Mouse (Mus musculus) MEL (cell line): ENCODE results near the gene Ano6. TPM values are rescaled to one million over a fixed set of nuclear protein-coding genes. Genes with fewer than 3 reads are reported as not detected.

Experiments
- DNase-seq: peaks from one replicate; pipeline ENCODE4 v3.0.0; 2011; ENCODE audit warnings: low read depth, low spot score
- H3K27ac ChIP-seq: 2 replicates; pipeline ENCODE4 v1.5.1; 2012; ENCODE audit warnings: low read depth, mild to moderate bottlenecking, control low read depth, low read length, moderate library complexity; ENCODE audit not compliant: control insufficient read depth
- H3K27me3 ChIP-seq, 2 experiments: fragments of 150-350 bp in 1 of 2; sonication (generic) in 1 of 2; 2 replicates each; pipeline ENCODE4 v1.6.1; 2012; ENCODE audit warnings: low read length in 2 of 2, mild to moderate bottlenecking in 2 of 2, improper control_type of control experiment in 1 of 2, moderate library complexity in 1 of 2; ENCODE audit not compliant: insufficient read depth in 2 of 2, control insufficient read depth in 1 of 2
- H3K36me3 ChIP-seq, 2 experiments: 2 replicates each; pipeline ENCODE4 v1.6.1; 2012 to 2014; ENCODE audit warnings: low read length in 2 of 2, improper control_type of control experiment in 1 of 2, inconsistent platforms in 1 of 2, mild to moderate bottlenecking in 1 of 2; ENCODE audit not compliant: insufficient read depth in 2 of 2, control insufficient read depth in 1 of 2
- H3K4me1 ChIP-seq, 2 experiments: fragments of 150-350 bp in 1 of 2; sonication (generic) in 1 of 2; 2 replicates each; pipeline ENCODE4 v1.6.1; 2012; ENCODE audit warnings: low read length in 2 of 2, improper control_type of control experiment in 1 of 2, mild to moderate bottlenecking in 1 of 2; ENCODE audit not compliant: insufficient read depth in 2 of 2, control insufficient read depth in 1 of 2
- H3K4me3 ChIP-seq, 2 experiments: fragments of 150-350 bp in 1 of 2; sonication (generic) in 1 of 2; 2 replicates each; pipeline ENCODE4 v1.5.1; 2012; ENCODE audit warnings: low read depth in 2 of 2, low read length in 2 of 2, mild to moderate bottlenecking in 2 of 2, moderate library complexity in 2 of 2, control low read depth in 1 of 2, improper control_type of control experiment in 1 of 2; ENCODE audit not compliant: control insufficient read depth in 1 of 2, insufficient read depth in 1 of 2
- H3K79me2 ChIP-seq: 2 replicates; pipeline ENCODE4 v1.6.1; 2012; ENCODE audit warnings: mild to moderate bottlenecking, low read length, moderate library complexity; ENCODE audit not compliant: control insufficient read depth, poor library complexity, insufficient read depth
- H3K9ac ChIP-seq: 2 replicates; pipeline ENCODE4 v1.6.1; 2012; ENCODE audit warnings: low read depth, mild to moderate bottlenecking, control low read depth, low read length, moderate library complexity; ENCODE audit not compliant: control insufficient read depth, poor library complexity, severe bottlenecking
- H3K9me3 ChIP-seq: fragments of 150-350 bp; sonication (generic); replicated peaks from 2 replicates; pipeline ENCODE4 v1.6.1; 2012; ENCODE audit warnings: mild to moderate bottlenecking, low read length, improper control_type of control experiment, moderate library complexity; ENCODE audit not compliant: insufficient read depth
- E2F4 ChIP-seq: IDR thresholded peaks from 2 replicates; pipeline ENCODE4 v1.6.1; 2011; ENCODE audit warnings: low read depth, low read length, improper control_type of control experiment, borderline replicate concordance
- GABPA ChIP-seq: IDR thresholded peaks from 2 replicates; pipeline ENCODE4 v1.6.1; 2012; ENCODE audit warnings: low read depth, mild to moderate bottlenecking, inconsistent platforms, low read length, improper control_type of control experiment, moderate library complexity
- HCFC1 ChIP-seq: IDR thresholded peaks from 2 replicates; pipeline ENCODE4 v1.6.1; 2012; ENCODE audit warnings: low read depth, mild to moderate bottlenecking, inconsistent platforms, low read length, improper control_type of control experiment, moderate library complexity
- KAT2A ChIP-seq: conservative IDR thresholded peaks from 2 replicates; pipeline ENCODE4 v1.6.1; 2012; ENCODE audit warnings: low read depth, low read length, improper control_type of control experiment, inconsistent platforms
- MAZ ChIP-seq: IDR thresholded peaks from 2 replicates; pipeline ENCODE4 v1.6.1; 2012; ENCODE audit warnings: low read depth, mild to moderate bottlenecking, inconsistent platforms, low read length, improper control_type of control experiment
- MEF2A ChIP-seq: IDR thresholded peaks from 2 replicates; pipeline ENCODE4 v1.6.1; 2014; ENCODE audit warnings: low read depth, mild to moderate bottlenecking, inconsistent platforms, low read length, improper control_type of control experiment; ENCODE audit not compliant: poor library complexity, insufficient replicate concordance, severe bottlenecking; ENCODE audit errors: extremely low read depth
- MYB ChIP-seq: IDR thresholded peaks from 2 replicates; pipeline ENCODE4 v1.6.1; 2011; ENCODE audit warnings: mild to moderate bottlenecking, low read depth, low read length, improper control_type of control experiment
- MYC ChIP-seq: IDR thresholded peaks from 2 replicates; pipeline ENCODE4 v1.6.1; 2011; ENCODE audit warnings: low read depth, mild to moderate bottlenecking, low read length, improper control_type of control experiment, moderate library complexity
- RCOR1 ChIP-seq: IDR thresholded peaks from 2 replicates; pipeline ENCODE4 v1.6.1; 2012; ENCODE audit warnings: low read depth, mild to moderate bottlenecking, inconsistent platforms, low read length, improper control_type of control experiment
- SIN3A ChIP-seq: IDR thresholded peaks from 2 replicates; pipeline ENCODE4 v1.6.1; 2012; ENCODE audit warnings: low read length, improper control_type of control experiment, inconsistent platforms
- TBP ChIP-seq: IDR thresholded peaks from 2 replicates; pipeline ENCODE4 v1.8.0; 2011; ENCODE audit warnings: low read depth, low read length, improper control_type of control experiment
- TCF12 ChIP-seq: IDR thresholded peaks from 2 replicates; pipeline ENCODE4 v1.6.1; 2014; ENCODE audit warnings: low read depth, mild to moderate bottlenecking, inconsistent platforms, low read length, improper control_type of control experiment, moderate library complexity
- USF2 ChIP-seq, 2 experiments: IDR thresholded peaks; 2 replicates each; pipeline ENCODE4 v1.6.1; 2011 to 2012; ENCODE audit warnings: improper control_type of control experiment in 2 of 2, low read length in 2 of 2, borderline replicate concordance in 1 of 2, inconsistent platforms in 1 of 2, low read depth in 1 of 2, mild to moderate bottlenecking in 1 of 2; ENCODE audit not compliant: insufficient read depth in 1 of 2
- ZKSCAN1 ChIP-seq: IDR thresholded peaks from 2 replicates; pipeline ENCODE4 v1.6.1; 2012; ENCODE audit warnings: low read depth, mild to moderate bottlenecking, inconsistent platforms, low read length, improper control_type of control experiment, moderate library complexity
- polyA plus RNA-seq, 2 experiments: library from polyadenylated mRNA; stranded (reverse) in 1 of 2; unstranded in 1 of 2; fragments of >175 nt in 1 of 2; fragments of >200 nt in 1 of 2; gene quantifications; 2 replicates each; pipeline versions ENCODE4 v1.2.1 to v1.2.4; 2012; ENCODE audit warnings: low replicate concordance in 2 of 2, low read depth in 1 of 2; ENCODE audit not compliant: insufficient read length in 2 of 2, insufficient read depth in 1 of 2, missing spikeins in 1 of 2
- total RNA-seq: library from RNA; depleted of rRNA; stranded (reverse); fragments of 300-350 nt; gene quantifications from 2 replicates; pipeline ENCODE4 v1.2.3, GENCODE M21; 2012; rRNA removed

Ano6 gene
- total and polyA plus RNA-seq, 3 experiments, result 54.8 to 66.6 (median 61.4) TPM

DNA sequence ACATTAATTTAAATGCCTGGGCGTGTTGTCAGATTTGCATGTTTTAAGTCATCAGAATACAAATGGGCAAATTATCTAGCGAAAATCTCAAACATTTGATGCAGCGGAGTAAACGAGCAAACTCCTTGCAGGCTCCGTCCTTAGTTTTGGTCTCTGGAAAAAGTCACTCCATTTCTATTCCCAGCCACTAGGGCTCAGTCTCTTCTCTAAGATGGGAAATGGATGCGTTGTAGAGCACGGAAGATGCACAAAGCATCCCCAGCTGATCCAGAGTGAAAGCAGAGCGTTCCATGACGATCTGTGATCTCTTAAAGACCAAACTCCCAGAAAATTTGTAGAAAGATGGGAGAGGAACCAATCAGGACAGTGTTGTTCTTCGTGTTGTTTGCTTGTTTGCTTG, 230.9 kb downstream of the Ano6 start:
- H3K4me3 ChIP-seq, result no peak overlapping the region
- no peak for DNase-seq
- no peak overlapping the region for H3K27ac ChIP-seq
- H3K9ac ChIP-seq, result no peak overlapping the region
- no peak for TF ChIP-seq E2F4
- TF ChIP-seq MAZ, result no peak
- TF ChIP-seq TBP, result no peak
- TF ChIP-seq ZKSCAN1, result no peak
- TF ChIP-seq HCFC1, result no peak
- no peak for TF ChIP-seq RCOR1
- no peak for TF ChIP-seq MYC
- no peak for TF ChIP-seq GABPA
- no peak for TF ChIP-seq KAT2A
- no peak for TF ChIP-seq TCF12
- TF ChIP-seq USF2 (IDR thresholded peaks at IDR 0.05; ENCODE audit: borderline replicate concordance in 1 of 2, insufficient read depth in 1 of 2, low read depth in 1 of 2, low read length in 2 of 2), result no peak
- no peak for TF ChIP-seq MEF2A
- no peak for TF ChIP-seq SIN3A
- TF ChIP-seq MYB, result no peak
- no peaks in the 10 kb centered on the region for H3K9me3 ChIP-seq
- H3K4me1 ChIP-seq, result no peaks in the 10 kb centered on the region
- H3K79me2 ChIP-seq, result no peaks in the 10 kb centered on the region
- no peaks in the 10 kb centered on the region; a peak in 1 of 4 replicates for H3K27me3 ChIP-seq
- no peaks in the 10 kb centered on the region for H3K36me3 ChIP-seq

Other genes with a start within 250 kb of the Ano6 start
- 0.04 and 0.10 TPM in 2 replicates for gene Dbx2, start 134.9 kb upstream of the Ano6 start, total RNA-seq
- under 1 TPM in 1 of 2 experiments, not detected in 1; 0.15 TPM for gene Dbx2, start 134.9 kb upstream of the Ano6 start, polyA plus RNA-seq